In genomic region chr2:59206190-59206589, GRCm38 (mm10) we compare ENCODE assay signal across 15 mouse cellular contexts.
"Had no signal": no experiment of that assay in that cellular context is flagged by ENCODE, and none has a peak within 500 bp of the region (broad histone marks: within the 10 kb centered on the region; RNA-seq: fewer than 3 reads in every experiment).

No protein-coding gene starts in this region.

- H3K9ac ChIP-seq: limb, embryonic 12.5 days; liver, embryonic 13.5 days; liver, postnatal 0 days; lung, embryonic 15.5 days; midbrain, embryonic 12.5 days; stomach, embryonic 15.5 days had no signal

- H3K36me3 ChIP-seq: limb, embryonic 12.5 days; liver, embryonic 13.5 days; lung, embryonic 15.5 days; midbrain, embryonic 12.5 days; stomach, embryonic 15.5 days had no signal

- ATAC-seq: liver, postnatal 0 days had no signal

- H3K4me3 ChIP-seq: limb, embryonic 12.5 days; liver, embryonic 13.5 days; lung, embryonic 15.5 days; megakaryocyte, embryonic 14.5 days; midbrain, embryonic 12.5 days; stomach, embryonic 15.5 days had no signal

- H3K27me3 ChIP-seq: limb, embryonic 12.5 days; liver, embryonic 13.5 days; lung, embryonic 15.5 days; megakaryocyte, embryonic 14.5 days; midbrain, embryonic 12.5 days; stomach, embryonic 15.5 days had no signal

- H3K9me3 ChIP-seq: limb, embryonic 12.5 days; liver, embryonic 13.5 days; lung, embryonic 15.5 days; megakaryocyte, embryonic 14.5 days; midbrain, embryonic 12.5 days; stomach, embryonic 15.5 days had no signal

- DNase-seq: kidney, postnatal 36 days; layer of hippocampus, adult 9-11 months; layer of hippocampus, postnatal 36 days; liver; liver, embryonic 13.5 days; liver, postnatal 0 days; lung, postnatal 14 days; right cerebral cortex, postnatal 14 days; thymus, postnatal 36 days had no signal

- H3K4me2 ChIP-seq: limb, embryonic 12.5 days; liver, embryonic 13.5 days; lung, embryonic 15.5 days; midbrain, embryonic 12.5 days; stomach, embryonic 15.5 days had no signal

- H3K27ac ChIP-seq: limb, embryonic 12.5 days; liver, embryonic 13.5 days; lung, embryonic 15.5 days; macrophage; midbrain, embryonic 12.5 days; stomach, embryonic 15.5 days had no signal
